Mouse (Mus musculus) skeletal muscle tissue, postnatal 0 days (tissue): ENCODE data around the gene Spata31d1a. TPM values are rescaled to one million over a fixed set of nuclear protein-coding genes. Genes with fewer than 3 reads are reported as not detected.

ENCODE experiments used
- polyA plus RNA-seq: library from polyadenylated mRNA; unstranded; fragments of >200 nt; fragmentation: Nextera tagmentation; extraction: Ambion mirVana; gene quantifications from 2 replicates; pipeline ENCODE4 v1.2.1, GENCODE M21; 2015

The Spata31d1a gene
- polyA plus RNA-seq = not detected in 2 replicates

GRCm38 (mm10) chr13:59710230-59710629, at the start of gene Spata31d1a:
Gene Spata31d1a (minus strand): TSS chr13:59710330.

DNA sequence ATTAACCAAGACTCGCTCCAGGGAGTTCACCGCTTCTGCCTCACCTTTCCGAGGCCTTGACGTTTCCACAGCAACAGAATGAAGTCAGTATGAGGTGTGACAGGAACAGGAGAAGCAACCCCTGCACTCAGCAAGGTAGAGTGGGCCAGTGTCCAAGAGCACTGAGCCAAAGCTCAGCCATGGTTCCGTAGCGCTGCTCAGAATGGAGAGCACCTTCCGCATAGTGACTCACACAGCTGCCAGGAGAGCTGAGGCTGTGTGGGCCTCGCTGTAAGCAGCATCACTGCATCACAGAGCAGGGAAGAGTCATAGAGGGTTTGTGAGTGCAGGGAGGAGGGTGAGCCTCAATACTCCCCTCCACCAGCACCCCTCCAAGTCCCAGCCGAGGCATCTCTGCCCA, 36.6 kb upstream of the Spata31d1a start, which contains the start of gene 1700014D04Rik:
Gene 1700014D04Rik (minus strand): TSS at position 42 of the 400 bp plus-strand sequence.

GRCm38 (mm10) chr13:59731652-59732051, 21.5 kb upstream of the Spata31d1a start, which contains the start of gene Spata31d1d:
Gene Spata31d1d (minus strand): TSS chr13:59731752.

GRCm38 (mm10) chr13:59711984-59712383, 1.9 kb upstream of the Spata31d1a start, which contains the start of gene Spata31d1b:
Gene Spata31d1b (plus strand): TSS chr13:59712284.

GRCm38 (mm10) chr13:59694008-59694407, 16.1 kb downstream of the Spata31d1a start, which contains the start of gene 4921517D22Rik:
Gene 4921517D22Rik (minus strand): TSS chr13:59694108.

DNA sequence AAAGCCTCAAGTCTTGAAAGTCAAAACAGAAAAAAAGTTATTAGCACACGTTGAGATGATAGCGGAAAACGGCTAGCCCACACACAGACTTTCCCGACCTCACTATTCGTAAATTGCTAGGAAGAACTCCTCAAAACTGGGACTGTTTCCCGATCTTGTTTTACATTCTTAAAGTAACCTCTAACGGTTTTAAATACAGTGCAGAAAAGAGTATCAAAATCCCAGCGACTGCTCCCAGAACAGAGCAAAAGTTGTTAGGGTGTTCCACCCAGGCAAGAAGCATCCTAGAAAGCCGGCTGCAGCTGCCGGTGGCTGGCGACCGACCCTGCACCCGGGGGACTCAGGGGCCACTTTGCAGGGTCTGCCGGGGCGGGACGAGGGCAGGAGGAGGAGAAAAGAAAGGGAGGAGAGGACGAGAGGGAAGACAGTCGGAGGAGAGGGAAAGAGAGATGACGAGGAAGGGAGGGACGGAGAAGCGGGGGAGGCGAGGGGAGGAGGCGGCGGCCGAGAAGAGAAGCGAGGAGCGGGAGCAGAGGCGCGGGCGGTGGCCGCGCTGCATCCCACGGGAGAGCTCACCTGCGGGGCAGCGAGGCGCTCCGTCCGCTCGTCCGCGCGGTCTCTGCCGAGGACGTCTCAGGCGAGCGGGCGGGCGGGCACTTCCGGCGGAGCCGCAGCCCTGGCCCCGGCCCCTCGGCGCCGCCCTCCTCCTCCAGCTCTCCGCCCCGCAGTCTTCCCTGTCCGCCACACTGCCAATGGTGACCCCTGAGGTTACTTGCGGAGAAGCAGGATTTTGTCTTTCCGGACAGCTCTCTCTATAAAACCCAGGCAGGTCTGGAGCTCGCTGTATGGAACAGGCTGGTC, 34.7 kb downstream of the Spata31d1a start, which contains the start of gene Golm1:
Gene Golm1 (minus strand): TSS at position 661 of the 861 bp plus-strand sequence.

Other genes with a start within 250 kb of the Spata31d1a start
- 7.2 and 11.4 TPM in 2 replicates for gene Agtpbp1, start 125.1 kb downstream of the Spata31d1a start, polyA plus RNA-seq
- gene Naa35, start 125.1 kb downstream of the Spata31d1a start, polyA plus RNA-seq = 33.9 and 36.4 TPM in 2 replicates
- gene Golm1, start 34.5 kb downstream of the Spata31d1a start, polyA plus RNA-seq = 12.4 and 13.1 TPM in 2 replicates
- not detected in 2 replicates for gene 4921517D22Rik, start 16.2 kb downstream of the Spata31d1a start, polyA plus RNA-seq
- not detected in 2 replicates for gene Spata31d1b, start 2.0 kb upstream of the Spata31d1a start, polyA plus RNA-seq
- not detected in 2 replicates for gene Spata31d1d, start 21.4 kb upstream of the Spata31d1a start, polyA plus RNA-seq
- gene 1700014D04Rik, start 36.4 kb upstream of the Spata31d1a start, polyA plus RNA-seq = not detected in 2 replicates
- gene Isca1, start 59.5 kb upstream of the Spata31d1a start, polyA plus RNA-seq = 188 and 190 TPM in 2 replicates
- gene Gm49354, start 71.9 kb upstream of the Spata31d1a start, polyA plus RNA-seq = not detected in 2 replicates
- 26.7 and 28.3 TPM in 2 replicates for gene Tut7, start 112.8 kb upstream of the Spata31d1a start, polyA plus RNA-seq